In genomic region chr14:25456666-25457433, GRCm38 (mm10) we compare ENCODE assay signal across 8 mouse cellular contexts. TPM values are rescaled to one million over a fixed set of nuclear protein-coding genes. Genes with fewer than 3 reads are reported as not detected.
DNase-seq lines count a peak whose midpoint lies in the region; ATAC-seq and TF ChIP-seq lines count a peak whose summit lies in the region.

No protein-coding gene starts in this region.

- peak overlapping the region; percentile 41 for H3K9ac ChIP-seq in limb, embryonic 15.5 days

- peak overlapping the region; percentile 98 for H3K27ac ChIP-seq in hindbrain, embryonic 10.5 days
- H3K27ac ChIP-seq in limb, embryonic 15.5 days = peak overlapping the region; percentile 100

- peak; percentile 33 for DNase-seq in lung, adult 2 months
- no peak for DNase-seq in lung, postnatal 25 days (ENCODE audit: low spot score)
- DNase-seq in cerebellum, postnatal 10 days = peak; percentile 61 to 63
- no peak for DNase-seq in hindbrain, embryonic 10.5 days (ENCODE audit: low spot score)
- peak; percentile 49 for DNase-seq in retina, embryonic 14.5 days (ENCODE audit: low spot score)
- no peak for DNase-seq in ovary, postnatal 36 days (ENCODE audit: low spot score)
- no peak for DNase-seq in left cerebral cortex, adult 9 months (ENCODE audit: low spot score in 2 of 2)

- no peaks in the 10 kb centered on the region for H3K9me3 ChIP-seq in hindbrain, embryonic 10.5 days
- H3K9me3 ChIP-seq in limb, embryonic 15.5 days = no peaks in the 10 kb centered on the region

- no peak for ATAC-seq in limb, embryonic 15.5 days (ENCODE audit: insufficient number of reproducible peaks, low FRiP score, low TSS enrichment, low read depth)

- TF ChIP-seq CTCF in lung, adult 2 months (IDR thresholded peaks at IDR 0.05; ENCODE audit: insufficient read depth, low read length) = no peak

- H3K27me3 ChIP-seq in hindbrain, embryonic 10.5 days (ENCODE audit: insufficient read depth, poor library complexity, severe bottlenecking) = peaks cover 33% of the 10 kb centered on the region
- H3K27me3 ChIP-seq in limb, embryonic 15.5 days = no peaks in the 10 kb centered on the region

- peak overlapping the region; percentile 93 for H3K4me2 ChIP-seq in limb, embryonic 15.5 days

- peak overlapping the region; percentile 78 for H3K4me3 ChIP-seq in lung, adult 2 months (replicated peaks; ENCODE audit: extremely low read depth, low read depth, low read length)
- peak overlapping the region; percentile 97 for H3K4me3 ChIP-seq in hindbrain, embryonic 10.5 days
- peak overlapping the region; percentile 95 for H3K4me3 ChIP-seq in limb, embryonic 15.5 days

- no peak for TF ChIP-seq POLR2A in lung, adult 2 months (IDR thresholded peaks at IDR 0.05; ENCODE audit: borderline replicate concordance, extremely low read depth, low read depth, low read length)

- 10% methylated on average over 17 of the region's 17 CpGs for WGBS in lung, adult 2 months
- WGBS in hindbrain, embryonic 10.5 days = 2% methylated on average over 17 of the region's 17 CpGs
- 3% methylated on average over 17 of the region's 17 CpGs for WGBS in limb, embryonic 15.5 days

- H3K36me3 ChIP-seq in hindbrain, embryonic 10.5 days = no peaks in the 10 kb centered on the region
- H3K36me3 ChIP-seq in limb, embryonic 15.5 days = no peaks in the 10 kb centered on the region

- peaks cover 11% of the 10 kb centered on the region for H3K4me1 ChIP-seq in lung, adult 2 months (ENCODE audit: control insufficient read depth, insufficient read depth, low read length)
- peaks cover 57% of the 10 kb centered on the region for H3K4me1 ChIP-seq in hindbrain, embryonic 10.5 days (replicated peaks)
- H3K4me1 ChIP-seq in limb, embryonic 15.5 days = peaks cover 47% of the 10 kb centered on the region

RNA-seq across cellular contexts. Expression of gene Zmiz1, which starts 2.1 kb away (rescaled TPM):
- 51.6 and 52.6 TPM in 2 replicates for polyA plus RNA-seq in lung, adult 2 months (2012; rRNA removed)
- polyA plus RNA-seq in hindbrain, embryonic 10.5 days (2016; fragmentation: Nextera tagmentation; extraction: Ambion mirVana) = 44.4 and 60.1 TPM in 2 replicates
- polyA plus RNA-seq in limb, embryonic 15.5 days (2015; fragmentation: Nextera tagmentation; extraction: Ambion mirVana) = 41.9 and 50.5 TPM in 2 replicates

Comparison
In these comparisons a context has a peak if more than half of its experiments do, and no peak if none do; other contexts are left out.
1. DNase-seq: peak in lung, adult 2 months (single experiment), cerebellum, postnatal 10 days (2 of 2) and retina, embryonic 14.5 days (single experiment); none in lung, postnatal 25 days (single experiment), hindbrain, embryonic 10.5 days (single experiment), ovary, postnatal 36 days (single experiment) and left cerebral cortex, adult 9 months (0 of 2).
2. Peak in every context shown above with its lines, with median percentiles within 50 percentile points of each other: H3K4me3 ChIP-seq.